Comparison of ENCODE assay signal across 16 mouse cellular contexts in genomic region chr16:57280221-57281217, GRCm38 (mm10). TPM values are rescaled to one million over a fixed set of nuclear protein-coding genes. Genes with fewer than 3 reads are reported as not detected.
DNase-seq lines count a peak whose midpoint lies in the region; ATAC-seq and TF ChIP-seq lines count a peak whose summit lies in the region.
"Had no signal": no experiment of that assay in that cellular context is flagged by ENCODE, and none has a peak within 500 bp of the region (broad histone marks: within the 10 kb centered on the region; RNA-seq: fewer than 3 reads in every experiment).

No protein-coding gene starts in this region.

- no peak for TF ChIP-seq CTCF in kidney, postnatal 0 days (IDR thresholded peaks at IDR 0.05; ENCODE audit: low read depth)
- no peak for TF ChIP-seq CTCF in E14TG2a.4 (conservative IDR thresholded peaks at IDR 0.05; ENCODE audit: low read length)

- peak; percentile 28 for DNase-seq in kidney, postnatal 0 days (ENCODE audit: low spot score)
- DNase-seq in kidney, postnatal 10 days: no peak
- DNase-seq in ES-E14 (ENCODE audit: low read depth, low spot score): peak; percentile 52
- peak; percentile 35 for DNase-seq in cerebellum, adult 9-10 months
- DNase-seq in midbrain, embryonic 11.5 days (ENCODE audit: low spot score, missing footprints): no peak
- DNase-seq in kidney, adult 11 months: no peak
- DNase-seq: forebrain, postnatal 0 days; kidney, adult 8-10 months; right cerebral cortex, postnatal 4 days had no signal

- 82% methylated on average over 31 of the region's 31 CpGs for WGBS in kidney, postnatal 0 days
- 92% methylated on average over 31 of the region's 31 CpGs for WGBS in midbrain, embryonic 11.5 days

- in situ Hi-C loops in ES-E14 (cut with MboI; ENCODE audit: low sequenced_read_pairs in 2 of 2, unreplicated experiment in 2 of 2): no loop called here

- no peaks in the 10 kb centered on the region for H3K4me1 ChIP-seq in kidney, postnatal 0 days (replicated peaks; ENCODE audit: insufficient read depth, low read length)
- H3K4me1 ChIP-seq in E14TG2a.4 (replicated peaks; ENCODE audit: low read depth, low read length) (peaks cover 18% of the 10 kb centered on the region), ES-E14 (ENCODE audit: control insufficient read depth in 2 of 2, insufficient read depth in 2 of 2, low read length in 2 of 2, poor library complexity in 1 of 2) (peaks cover 3% of the 10 kb centered on the region in 2 experiments; a peak in 2 of 4 replicates)
- H3K4me1 ChIP-seq in midbrain, embryonic 11.5 days (ENCODE audit: control insufficient read depth, insufficient read depth, low read length): no peaks in the 10 kb centered on the region
- H3K4me1 ChIP-seq: hindbrain, embryonic 10.5 days; lung, embryonic 15.5 days; neural tube, embryonic 15.5 days had no signal

- H3K9ac ChIP-seq in kidney, postnatal 0 days (ENCODE audit: low read depth, low read length): no peak overlapping the region
- peak overlapping the region; percentile 9; the same call in 1 of the 2 replicates for H3K9ac ChIP-seq in ES-E14 (ENCODE audit: insufficient read depth, low read depth, low read length, poor library complexity, severe bottlenecking)
- no peak overlapping the region for H3K9ac ChIP-seq in midbrain, embryonic 11.5 days (ENCODE audit: low read length)
- H3K9ac ChIP-seq: forebrain, postnatal 0 days; lung, embryonic 15.5 days; neural tube, embryonic 15.5 days had no signal

- no peak overlapping the region for H3K27ac ChIP-seq in kidney, postnatal 0 days
- H3K27ac ChIP-seq in ES-E14 (ENCODE audit: insufficient read depth, low read depth, low read length, poor library complexity, severe bottlenecking): no peak overlapping the region
- no peak overlapping the region for H3K27ac ChIP-seq in midbrain, embryonic 11.5 days (ENCODE audit: low read depth, low read length)
- H3K27ac ChIP-seq: hindbrain, embryonic 10.5 days; lung, embryonic 15.5 days; neural tube, embryonic 15.5 days; stomach, postnatal 0 days had no signal

- H3K4me2 ChIP-seq in kidney, postnatal 0 days (ENCODE audit: low read length): no peak overlapping the region
- H3K4me2 ChIP-seq in midbrain, embryonic 11.5 days: no peak overlapping the region
- H3K4me2 ChIP-seq: lung, embryonic 15.5 days; neural tube, embryonic 15.5 days had no signal

- no peaks in the 10 kb centered on the region for H3K9me3 ChIP-seq in kidney, postnatal 0 days (replicated peaks; ENCODE audit: low read length)
- H3K9me3 ChIP-seq in E14TG2a.4 (ENCODE audit: low read length) (peaks cover 39% of the 10 kb centered on the region), ES-E14 (ENCODE audit: control insufficient read depth, insufficient read depth, low read depth, low read length) (no peaks in the 10 kb centered on the region)
- H3K9me3 ChIP-seq in midbrain, embryonic 11.5 days (ENCODE audit: control insufficient read depth, low read length): no peaks in the 10 kb centered on the region
- H3K9me3 ChIP-seq: lung, embryonic 15.5 days; neural tube, embryonic 15.5 days had no signal

- no peaks in the 10 kb centered on the region for H3K36me3 ChIP-seq in kidney, postnatal 0 days (ENCODE audit: insufficient read depth, low read length)
- H3K36me3 ChIP-seq in E14TG2a.4 (ENCODE audit: insufficient read depth, low read length): peaks cover 24% of the 10 kb centered on the region
- H3K36me3 ChIP-seq in ES-E14 (ENCODE audit: control insufficient read depth, insufficient read depth, low read length, poor library complexity, severe bottlenecking): no peaks in the 10 kb centered on the region
- H3K36me3 ChIP-seq in midbrain, embryonic 11.5 days (ENCODE audit: control insufficient read depth, insufficient read depth, low read length): no peaks in the 10 kb centered on the region
- H3K36me3 ChIP-seq: hindbrain, embryonic 10.5 days; lung, embryonic 15.5 days; neural tube, embryonic 15.5 days had no signal

- no peaks in the 10 kb centered on the region for H3K27me3 ChIP-seq in kidney, postnatal 0 days (ENCODE audit: insufficient read depth, low read length)
- no peaks in the 10 kb centered on the region for H3K27me3 ChIP-seq in E14TG2a.4 (ENCODE audit: insufficient read depth, low read length)
- no peaks in the 10 kb centered on the region for H3K27me3 ChIP-seq in midbrain, embryonic 11.5 days (ENCODE audit: control insufficient read depth, insufficient read depth, low read length)
- H3K27me3 ChIP-seq: lung, embryonic 15.5 days; neural tube, embryonic 15.5 days had no signal

- ATAC-seq in kidney, postnatal 0 days (replicated peaks; ENCODE audit: low FRiP score, low read depth): no peak
- ATAC-seq in midbrain, embryonic 11.5 days (ENCODE audit: low FRiP score): no peak
- no peak for ATAC-seq in megakaryocyte-erythroid progenitor cell, adult 5-6 weeks (replicated peaks; ENCODE audit: low FRiP score, low TSS enrichment, poor library complexity, severe bottlenecking)
- ATAC-seq: forebrain, postnatal 0 days had no signal

- H3K4me3 ChIP-seq in kidney, postnatal 0 days (replicated peaks; ENCODE audit: low read depth, low read length): no peak overlapping the region
- H3K4me3 ChIP-seq in E14TG2a.4 (replicated peaks; ENCODE audit: low read length) (peak overlapping the region; percentile 46), ES-E14 (ENCODE audit: insufficient read depth in 1 of 2, low read depth in 1 of 2, low read length in 2 of 2, poor library complexity in 1 of 2, severe bottlenecking in 1 of 2) (peak overlapping the region; percentile 38 to 45)
- no peak overlapping the region for H3K4me3 ChIP-seq in midbrain, embryonic 11.5 days (ENCODE audit: low read depth, low read length)
- H3K4me3 ChIP-seq: hindbrain, embryonic 10.5 days; lung, embryonic 15.5 days; neural tube, embryonic 15.5 days had no signal

TF ChIP-seq in ES-E14, 5 proteins besides CTCF, POLR2A, EP300 and RAD21:
- TF ChIP-seq MAFK (IDR thresholded peaks at IDR 0.05; ENCODE audit: insufficient read depth, low read depth, low read length) (no peak), HCFC1 (IDR thresholded peaks at IDR 0.05; ENCODE audit: borderline replicate concordance, insufficient read depth, low read length) (no peak), ZC3H11A (IDR thresholded peaks at IDR 0.05; ENCODE audit: borderline replicate concordance, low read depth, low read length) (no peak), CHD2 (IDR thresholded peaks at IDR 0.05; ENCODE audit: low read depth, low read length) (no peak), ZNF384 (IDR thresholded peaks at IDR 0.05; ENCODE audit: low read depth, low read length) (no peak)

RNA-seq across cellular contexts. Expression of gene Tmem30c, which starts 12.1 kb away (rescaled TPM):
- polyA plus RNA-seq in kidney, postnatal 0 days (2015; fragmentation: Nextera tagmentation; extraction: Ambion mirVana): not detected in 2 replicates
- 0.04 and 0.11 TPM in 2 replicates for total RNA-seq in ES-E14 (2012; rRNA removed)
- 0.10 TPM in 1 of 2 replicates, not detected in the other for polyA plus RNA-seq in midbrain, embryonic 11.5 days (2014; fragmentation: Nextera tagmentation; extraction: Ambion mirVana)
- 0.31 TPM in 1 of 2 replicates, not detected in the other for total RNA-seq in megakaryocyte-erythroid progenitor cell, adult 5-6 weeks (2014; fragmentation: Nextera tagmentation)
- total RNA-seq in megakaryocyte-erythroid progenitor cell, adult 5-6 weeks (2017): not detected in 2 replicates
- total RNA-seq: adrenal gland, adult 18-20 months had no signal
- polyA plus RNA-seq: lung, embryonic 15.5 days; stomach, postnatal 0 days had no signal

RNA-seq across cellular contexts. Expression of gene Tbc1d23, which starts 49.2 kb away (rescaled TPM):
- polyA plus RNA-seq in kidney, postnatal 0 days (2015; fragmentation: Nextera tagmentation; extraction: Ambion mirVana): 22.5 and 24.7 TPM in 2 replicates
- total RNA-seq in ES-E14 (2012; rRNA removed): 31.1 and 38.4 TPM in 2 replicates
- 23.8 and 24.7 TPM in 2 replicates for polyA plus RNA-seq in midbrain, embryonic 11.5 days (2014; fragmentation: Nextera tagmentation; extraction: Ambion mirVana)
- total RNA-seq in megakaryocyte-erythroid progenitor cell, adult 5-6 weeks (2014; fragmentation: Nextera tagmentation): 22.7 and 31.5 TPM in 2 replicates
- 7.9 and 42.5 TPM in 2 replicates for total RNA-seq in megakaryocyte-erythroid progenitor cell, adult 5-6 weeks (2017)

Comparison
In these comparisons a context has a peak if more than half of its experiments do, and no peak if none do; other contexts are left out.
1. DNase-seq: peak in kidney, postnatal 0 days (single experiment), ES-E14 (single experiment) and cerebellum, adult 9-10 months (single experiment); none in kidney, postnatal 10 days (single experiment), midbrain, embryonic 11.5 days (single experiment) and kidney, adult 11 months (single experiment).
2. H3K4me3 ChIP-seq: peak in E14TG2a.4 (single experiment) and ES-E14 (2 of 2); none in kidney, postnatal 0 days (single experiment) and midbrain, embryonic 11.5 days (single experiment).